Mouse (Mus musculus) embryonic facial prominence, embryonic 15.5 days (tissue): ENCODE measurements at regions not wholly inside any gene's neighbourhood (a gene's known extent, or its start where the extent isn't known, plus 50 kb on each side); places are given as distances from the start of the nearest gene placed in this dataset.

Experiments
- ATAC-seq: fragments of 200-750 bp; cut with Nextera tagmentation; 2 replicates; pipeline ENCODE4 v1.8.0; 2017; ENCODE audit warnings: low read depth, moderate TSS enrichment; ENCODE audit not compliant: insufficient number of reproducible peaks, low FRiP score, low TSS enrichment
- H3K27ac ChIP-seq: fragments of 300-500 bp; sonication (generic); replicated peaks from 2 replicates; pipeline ENCODE4 v1.5.1; 2015; ENCODE audit warnings: mild to moderate bottlenecking, inconsistent platforms
- H3K27me3 ChIP-seq: fragments of 300-500 bp; sonication (generic); 2 replicates; pipeline ENCODE4 v1.6.1; 2015; ENCODE audit warnings: inconsistent platforms
- H3K36me3 ChIP-seq: fragments of 300-500 bp; sonication (generic); 2 replicates; pipeline ENCODE4 v1.6.1; 2015; ENCODE audit warnings: mild to moderate bottlenecking, inconsistent platforms
- H3K4me1 ChIP-seq: fragments of 300-500 bp; sonication (generic); 2 replicates; pipeline ENCODE4 v1.6.1; 2015; ENCODE audit warnings: inconsistent platforms
- H3K4me2 ChIP-seq: fragments of 300-500 bp; sonication (generic); replicated peaks from 2 replicates; pipeline ENCODE4 v1.6.1; 2015; ENCODE audit warnings: mild to moderate bottlenecking, inconsistent platforms
- H3K4me3 ChIP-seq: fragments of 300-500 bp; sonication (generic); replicated peaks from 2 replicates; pipeline ENCODE4 v1.5.1; 2015; ENCODE audit warnings: mild to moderate bottlenecking, inconsistent platforms
- H3K9ac ChIP-seq: fragments of 300-500 bp; sonication (generic); 2 replicates; pipeline ENCODE4 v1.6.1; 2015; ENCODE audit warnings: inconsistent platforms
- H3K9me3 ChIP-seq: fragments of 300-500 bp; sonication (generic); replicated peaks from 2 replicates; pipeline ENCODE4 v1.6.1; 2016; ENCODE audit warnings: inconsistent platforms
- WGBS: fragments of 180-500 bp; shearing (Covaris S2); methylation state at CpG from one replicate; pipeline ENCODE4 v1.1.7; 2015; 5-methylcytosine and 5-hydroxymethylcytosine counted together

DNA sequence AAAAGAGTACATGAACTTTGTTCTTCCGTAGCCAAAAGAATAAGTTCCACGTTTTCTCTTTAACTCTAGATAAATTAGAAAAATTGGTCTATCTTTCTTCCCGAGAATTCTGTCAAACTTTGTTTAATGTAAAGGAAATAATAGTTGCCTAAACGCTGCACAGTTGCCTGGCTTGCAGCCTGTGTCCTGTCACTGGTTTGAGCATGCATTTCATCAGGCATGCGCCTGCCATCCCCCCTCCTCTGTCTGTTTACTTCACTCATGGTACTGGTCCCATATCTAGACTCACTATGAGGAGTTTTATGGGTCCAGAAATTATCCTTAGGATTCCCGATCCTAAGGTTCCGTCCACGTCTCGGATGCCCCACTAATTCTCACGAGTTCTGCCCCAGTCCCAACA, 520.5 kb upstream of the Mpdz start:
- Histone ChIP-seq H3K4me3 (no peak overlapping the region), H3K9me3 (no peaks in the 10 kb centered on the region), H3K27ac (no peak overlapping the region), H3K27me3 (no peaks in the 10 kb centered on the region), H3K4me2 (no peak overlapping the region), H3K36me3 (no peaks in the 10 kb centered on the region), H3K9ac (no peak overlapping the region), H3K4me1 (0 out of 2 replicates have a peak, but pooled peaks cover 3% of the 10 kb centered on the region)
- no peak for ATAC-seq
- 66% methylated on average over 10 of the region's 10 CpGs for WGBS

DNA sequence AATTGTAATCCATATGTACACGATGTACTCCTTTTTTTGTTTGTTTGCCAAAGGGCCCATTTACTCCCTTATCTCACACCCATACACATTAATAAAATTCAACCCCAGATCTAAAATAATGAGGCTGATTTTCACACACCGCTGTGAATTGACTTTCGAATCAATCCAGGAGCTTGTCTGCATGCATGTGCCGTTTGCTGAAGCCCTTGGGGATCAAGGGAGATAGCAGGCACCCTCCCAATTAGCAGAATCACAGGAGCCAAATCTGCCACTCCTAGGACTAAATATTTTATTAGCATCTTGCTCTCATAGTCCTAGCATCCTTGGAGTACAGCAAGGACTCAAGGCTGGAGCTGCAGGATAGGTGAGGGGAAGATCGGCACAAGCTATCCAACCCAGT, 520.0 kb upstream of the Mpdz start:
- H3K36me3 ChIP-seq, result no peaks in the 10 kb centered on the region
- H3K4me3 ChIP-seq, result no peak overlapping the region
- no peak overlapping the region for H3K9ac ChIP-seq
- ATAC-seq, result no peak
- H3K27me3 ChIP-seq, result no peaks in the 10 kb centered on the region
- no peak overlapping the region for H3K27ac ChIP-seq
- WGBS, result 68% methylated on average over 5 of the region's 5 CpGs
- H3K4me2 ChIP-seq, result no peak overlapping the region
- H3K4me1 ChIP-seq, result 0 out of 2 replicates have a peak, but pooled peaks cover 3% of the 10 kb centered on the region
- no peaks in the 10 kb centered on the region for H3K9me3 ChIP-seq

DNA sequence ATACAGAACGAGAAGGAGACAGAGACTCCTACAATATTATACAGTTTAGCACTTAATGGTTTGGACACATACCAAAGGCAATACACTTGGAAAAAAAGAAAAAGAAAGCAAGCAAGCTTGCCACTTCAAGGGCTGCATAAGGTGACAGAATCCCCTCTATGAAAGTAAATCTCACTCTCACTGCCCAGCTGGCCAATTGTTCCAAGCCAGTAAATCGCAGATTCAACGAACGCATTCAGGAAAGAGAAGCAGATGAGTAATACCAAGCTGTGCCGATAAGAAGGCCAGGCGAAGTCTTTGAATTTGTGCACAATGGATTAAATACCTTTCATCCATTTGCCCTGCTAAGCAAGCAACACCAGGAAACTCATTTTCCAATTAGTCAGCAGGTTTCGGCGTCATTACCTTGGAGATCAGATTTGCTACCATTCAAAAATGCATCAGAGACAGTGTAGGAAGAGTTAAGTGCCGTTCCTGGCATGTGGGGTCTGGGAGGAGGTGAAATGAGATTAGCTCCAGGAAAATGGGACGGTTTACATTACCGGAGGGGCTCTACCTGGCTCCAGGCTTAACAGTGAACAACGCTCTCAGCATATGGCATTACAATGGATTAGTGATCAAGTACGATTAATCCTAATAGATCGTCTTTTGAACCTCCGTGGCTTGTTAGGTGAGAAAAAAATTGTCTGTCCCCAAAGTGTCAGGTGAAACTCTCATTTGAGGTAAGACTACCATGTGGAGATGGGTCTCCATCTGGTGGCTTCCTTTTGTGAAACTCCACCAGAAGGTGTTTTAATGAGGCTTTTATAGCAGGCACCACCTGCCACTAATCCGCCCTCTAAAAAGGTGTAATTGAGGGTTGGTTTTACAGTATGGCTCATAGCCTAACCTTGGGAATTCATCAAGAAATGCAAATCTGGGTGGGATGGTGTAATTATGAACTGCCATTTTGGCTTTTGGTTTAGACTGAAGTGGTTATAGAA, 518.2 kb upstream of the Mpdz start:
- H3K36me3 ChIP-seq, result no peaks in the 10 kb centered on the region
- ATAC-seq, result no peak
- H3K4me1 ChIP-seq, result peaks cover 6% of the 10 kb centered on the region; the same call in 1 of the 2 replicates
- no peak overlapping the region for H3K9ac ChIP-seq
- 67% methylated on average over 16 of the region's 16 CpGs for WGBS
- H3K4me3 ChIP-seq, result no peak overlapping the region
- no peaks in the 10 kb centered on the region for H3K9me3 ChIP-seq
- no peaks in the 10 kb centered on the region for H3K27me3 ChIP-seq
- H3K4me2 ChIP-seq, result no peak overlapping the region
- no peak overlapping the region for H3K27ac ChIP-seq

DNA sequence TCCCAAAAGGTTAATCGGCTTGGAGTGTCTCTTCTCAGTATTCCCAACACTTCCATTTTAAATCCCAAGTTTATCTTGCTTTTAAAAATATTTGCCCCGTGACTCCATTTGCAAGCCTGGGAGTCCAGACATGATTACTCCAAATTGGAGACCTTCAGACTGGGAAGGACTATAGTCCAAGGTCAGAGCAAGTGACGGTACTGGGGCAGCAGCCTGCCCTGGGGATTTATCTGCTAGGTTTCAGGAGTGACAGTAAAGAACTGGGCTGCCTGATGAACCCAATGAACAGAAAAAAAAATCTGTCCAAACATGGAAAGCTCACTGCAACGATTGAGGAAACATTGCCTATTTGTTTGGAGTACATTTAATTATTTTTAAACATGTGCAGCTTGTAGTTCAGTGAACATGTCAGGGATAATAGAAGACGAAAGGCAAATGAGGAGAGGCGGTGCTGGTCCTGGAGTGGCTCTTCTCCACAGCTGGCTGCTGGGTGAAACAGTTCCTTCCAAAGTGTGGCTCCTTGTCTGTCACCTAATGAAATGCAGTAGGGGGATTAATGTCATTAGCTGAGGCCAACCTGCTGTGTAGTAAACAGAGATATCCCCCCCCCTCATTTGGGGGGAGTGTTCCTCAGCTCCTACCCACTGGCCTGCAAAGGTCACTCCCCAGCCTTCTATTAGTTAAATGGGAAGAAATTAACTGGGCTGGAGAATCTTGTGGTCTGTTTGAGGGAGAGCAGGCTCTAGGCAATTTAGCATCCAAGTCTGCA, 514.5 kb upstream of the Mpdz start:
- ATAC-seq, result no peak
- no peaks in the 10 kb centered on the region for H3K9me3 ChIP-seq
- no peak overlapping the region for H3K4me2 ChIP-seq
- no peak overlapping the region for H3K4me3 ChIP-seq
- WGBS, result 49% methylated on average over 6 of the region's 6 CpGs
- H3K9ac ChIP-seq, result no peak overlapping the region
- H3K27ac ChIP-seq, result no peak overlapping the region
- H3K36me3 ChIP-seq, result no peaks in the 10 kb centered on the region
- H3K27me3 ChIP-seq, result no peaks in the 10 kb centered on the region
- peaks cover 3% of the 10 kb centered on the region; the same call in 1 of the 2 replicates for H3K4me1 ChIP-seq

DNA sequence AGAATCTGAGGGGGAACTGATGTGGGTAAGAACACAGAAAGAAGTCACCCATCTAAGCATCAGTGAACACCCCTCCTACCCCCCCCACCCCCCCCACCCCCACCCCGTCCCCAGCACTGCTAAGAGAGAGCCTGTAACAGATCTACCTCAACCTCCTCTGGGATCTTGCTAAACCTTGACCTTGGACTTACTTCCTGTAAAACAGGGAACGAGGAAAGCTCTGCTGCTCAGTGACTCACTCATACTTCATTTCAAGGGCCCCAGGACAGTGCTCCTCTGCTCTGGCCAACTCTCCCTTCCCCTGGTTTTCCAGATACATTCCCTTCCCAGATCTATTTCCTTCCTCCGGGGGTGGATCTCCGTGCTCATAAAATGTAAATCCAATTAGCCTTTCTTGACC, 510.4 kb upstream of the Mpdz start:
- Histone ChIP-seq H3K4me1 (peaks cover 3% of the 10 kb centered on the region; the same call in 1 of the 2 replicates), H3K9me3 (no peaks in the 10 kb centered on the region), H3K27me3 (no peaks in the 10 kb centered on the region), H3K4me2 (no peak overlapping the region), H3K4me3 (no peak overlapping the region), H3K36me3 (no peaks in the 10 kb centered on the region), H3K9ac (no peak overlapping the region), H3K27ac (no peak overlapping the region)
- 60% methylated on average over 4 of the region's 4 CpGs for WGBS
- no peak for ATAC-seq

DNA sequence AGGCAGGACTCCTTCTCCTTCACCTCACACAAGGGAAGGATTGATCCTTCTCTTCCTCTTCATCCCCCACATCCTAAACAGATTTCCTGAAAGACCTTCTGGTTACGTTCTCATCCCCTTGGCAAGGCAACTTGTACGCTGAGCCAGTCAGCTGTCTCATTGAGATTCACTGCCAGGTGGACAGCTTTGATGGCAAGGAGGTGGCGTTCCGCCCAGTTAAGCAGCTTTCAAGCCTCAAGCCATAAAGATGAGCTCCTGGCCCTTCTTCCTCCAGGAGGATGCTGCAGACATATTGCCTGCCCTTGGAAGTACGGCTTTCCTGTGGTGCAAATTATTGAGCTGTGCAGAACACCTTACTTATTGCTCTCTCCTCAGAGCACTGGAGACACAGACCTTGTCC, 494.8 kb upstream of the Mpdz start:
- Histone ChIP-seq H3K27me3 (no peaks in the 10 kb centered on the region), H3K36me3 (no peaks in the 10 kb centered on the region), H3K9ac (no peak overlapping the region), H3K27ac (no peak overlapping the region), H3K4me2 (no peak overlapping the region), H3K9me3 (no peaks in the 10 kb centered on the region), H3K4me1 (no peaks in the 10 kb centered on the region), H3K4me3 (no peak overlapping the region)
- no peak for ATAC-seq
- 59% methylated on average over 5 of the region's 5 CpGs for WGBS

DNA sequence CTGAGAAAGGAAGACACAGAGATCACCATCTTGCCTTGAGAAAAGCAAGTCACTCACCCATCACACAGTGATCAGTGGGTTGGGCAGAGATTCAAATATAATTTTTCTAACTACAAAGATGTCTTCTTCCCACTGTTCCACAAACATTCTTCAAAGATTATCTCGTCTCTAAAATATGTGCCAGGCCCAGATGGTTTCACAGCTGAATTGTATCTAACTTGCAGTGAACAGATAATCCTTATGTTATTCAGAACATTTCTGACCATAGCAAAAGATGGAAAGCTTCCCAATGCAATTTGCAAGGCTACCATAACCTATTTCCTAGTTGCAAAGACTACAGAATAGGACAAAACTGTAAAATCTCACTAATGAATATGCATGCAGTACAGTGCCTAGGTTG, 488.3 kb upstream of the Mpdz start:
- Histone ChIP-seq H3K27me3 (no peaks in the 10 kb centered on the region), H3K4me3 (no peak overlapping the region), H3K4me1 (peaks cover 22% of the 10 kb centered on the region), H3K9ac (no peak overlapping the region), H3K9me3 (no peaks in the 10 kb centered on the region), H3K36me3 (no peaks in the 10 kb centered on the region), H3K27ac (no peak overlapping the region), H3K4me2 (no peak overlapping the region)
- ATAC-seq, result no peak
- WGBS, result 33% methylated on average over 1 of the region's 1 CpGs

DNA sequence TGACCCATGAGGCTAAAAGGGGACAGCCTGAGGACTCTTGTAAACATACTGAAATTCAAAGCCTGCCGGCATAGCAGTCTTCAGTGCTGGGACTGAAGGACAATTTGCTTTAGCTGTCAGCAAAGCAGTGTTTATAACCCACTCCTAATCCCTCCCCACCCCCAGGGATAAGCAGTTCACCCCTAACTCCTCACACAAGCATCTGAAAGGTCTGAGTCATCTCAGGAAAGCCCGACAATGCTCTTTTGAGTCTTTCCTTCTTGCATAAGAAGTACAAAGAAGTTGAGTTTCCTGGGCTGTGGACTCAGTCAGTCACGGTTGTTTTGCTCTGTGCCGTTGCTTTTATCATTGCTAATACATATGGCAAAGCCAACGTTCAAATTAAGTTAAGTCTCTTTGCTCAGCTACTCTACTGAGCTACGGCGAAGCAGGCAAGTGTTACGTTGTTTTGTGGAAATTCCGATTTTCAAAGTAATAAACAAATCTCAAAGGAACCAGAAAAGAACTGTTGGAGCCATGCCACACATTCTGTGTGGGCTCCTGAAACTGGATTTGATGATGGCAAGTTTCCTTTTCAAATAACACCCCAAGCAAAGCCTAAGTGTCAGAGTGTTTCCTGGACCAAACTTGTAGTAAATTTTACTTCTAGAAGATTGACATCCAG, 486.1 kb upstream of the Mpdz start:
- Histone ChIP-seq H3K27me3 (no peaks in the 10 kb centered on the region), H3K9ac (no peak overlapping the region), H3K4me3 (no peak overlapping the region), H3K9me3 (no peaks in the 10 kb centered on the region), H3K27ac (0 out of 2 replicates have a peak overlapping the region, but pooled peaks have one; percentile 1), H3K4me2 (no peak overlapping the region), H3K36me3 (no peaks in the 10 kb centered on the region), H3K4me1 (peaks cover 32% of the 10 kb centered on the region)
- 21% methylated on average over 9 of the region's 9 CpGs for WGBS
- ATAC-seq, result no peak

DNA sequence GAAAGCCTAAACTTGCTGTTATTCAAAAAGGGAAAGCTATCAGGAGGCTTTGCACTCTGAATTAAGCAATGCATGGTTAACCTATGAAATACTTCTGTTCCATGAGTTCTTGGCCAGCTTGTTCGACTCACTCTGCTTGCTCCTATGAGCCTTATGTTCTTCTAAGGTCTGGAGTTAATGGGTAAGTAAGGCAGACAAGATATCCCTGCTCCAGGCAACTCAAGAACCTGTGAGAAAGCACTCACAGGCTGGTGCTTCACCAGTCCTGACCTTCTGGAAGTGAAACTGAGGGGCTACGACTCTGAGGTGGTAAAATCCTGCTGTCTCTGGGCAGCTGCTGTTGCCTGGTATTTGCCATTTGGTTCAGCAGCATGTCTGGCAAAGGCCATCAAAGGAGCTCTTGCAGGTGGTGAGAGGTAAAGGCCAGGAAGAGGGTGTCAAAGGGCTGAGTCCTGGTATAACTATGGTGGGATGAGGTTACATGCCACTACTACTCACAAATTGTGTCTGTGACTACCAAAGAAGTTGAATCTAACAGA, 484.6 kb upstream of the Mpdz start:
- peak overlapping the region; percentile 55; the same call in 1 of the 2 replicates for H3K27ac ChIP-seq
- no peak overlapping the region for H3K4me3 ChIP-seq
- H3K9ac ChIP-seq, result no peak overlapping the region
- H3K27me3 ChIP-seq, result no peaks in the 10 kb centered on the region
- peaks cover 32% of the 10 kb centered on the region for H3K4me1 ChIP-seq
- H3K9me3 ChIP-seq, result no peaks in the 10 kb centered on the region
- H3K4me2 ChIP-seq, result no peak overlapping the region
- WGBS, result 44% methylated on average over 2 of the region's 2 CpGs
- H3K36me3 ChIP-seq, result no peaks in the 10 kb centered on the region
- ATAC-seq, result no peak

DNA sequence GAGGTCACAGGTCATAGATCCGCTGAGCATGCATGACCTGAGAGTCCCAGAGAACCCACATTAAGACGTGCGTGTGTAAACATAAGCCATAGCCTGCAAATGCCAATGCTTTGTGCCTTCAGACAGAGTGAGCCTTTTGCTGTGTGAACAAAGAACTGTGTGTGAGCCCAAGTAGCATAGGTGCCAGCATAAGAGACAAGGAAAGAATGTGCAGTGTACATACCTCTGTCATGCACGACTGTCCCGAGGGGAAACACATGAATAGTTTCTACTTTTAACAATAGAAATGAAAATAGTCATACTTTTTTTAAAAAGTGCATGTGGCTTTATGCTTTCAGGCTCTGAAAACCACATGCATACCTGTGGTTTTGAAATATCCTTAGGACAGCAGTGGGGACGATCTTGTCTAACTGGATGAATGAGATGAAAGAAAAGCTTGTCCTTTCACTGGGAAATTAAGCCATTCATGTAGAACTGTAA, 484.1 kb upstream of the Mpdz start:
- peak; percentile 72 for ATAC-seq
- Histone ChIP-seq H3K4me2 (no peak overlapping the region), H3K9ac (no peak overlapping the region), H3K27ac (peak overlapping the region; percentile 70), H3K4me1 (peaks cover 32% of the 10 kb centered on the region), H3K4me3 (no peak overlapping the region), H3K27me3 (no peaks in the 10 kb centered on the region), H3K9me3 (no peaks in the 10 kb centered on the region), H3K36me3 (no peaks in the 10 kb centered on the region)
- 28% methylated on average over 6 of the region's 6 CpGs for WGBS

DNA sequence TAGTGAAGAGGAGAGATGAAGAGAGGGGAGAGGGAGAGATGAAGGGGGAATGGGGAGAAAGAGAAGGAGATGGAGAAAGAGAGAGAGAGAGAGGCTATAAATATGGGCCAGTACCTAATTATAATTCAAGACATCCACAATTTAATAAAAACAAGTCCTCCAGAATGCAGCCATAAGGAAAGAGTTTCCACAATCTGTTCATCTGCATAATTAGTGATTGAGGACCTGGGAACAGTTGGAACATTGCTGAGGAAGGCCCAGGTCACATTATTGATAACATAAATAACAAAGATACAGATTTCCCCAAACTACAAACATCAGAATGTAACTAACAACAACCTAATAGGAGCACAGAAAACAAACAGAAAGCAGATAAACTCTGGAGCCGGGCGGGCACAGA, 483.0 kb upstream of the Mpdz start:
- H3K9me3 ChIP-seq, result no peaks in the 10 kb centered on the region
- ATAC-seq, result no peak
- 42% methylated on average over 2 of the region's 2 CpGs for WGBS
- H3K4me1 ChIP-seq, result peaks cover 32% of the 10 kb centered on the region
- no peaks in the 10 kb centered on the region for H3K27me3 ChIP-seq
- 0 out of 2 replicates have a peak overlapping the region, but pooled peaks have one; percentile 0 for H3K27ac ChIP-seq
- H3K4me3 ChIP-seq, result no peak overlapping the region
- no peak overlapping the region for H3K9ac ChIP-seq
- H3K4me2 ChIP-seq, result no peak overlapping the region
- H3K36me3 ChIP-seq, result no peaks in the 10 kb centered on the region
